Mouse (Mus musculus) cerebellum, adult 11-12 months (tissue): ENCODE measurements at regions not wholly inside any gene's neighbourhood (a gene's known extent, or its start where the extent isn't known, plus 50 kb on each side); places are given as distances from the start of the nearest gene placed in this dataset.

ENCODE experiments used
- DNase-seq: peaks from one replicate; pipeline ENCODE4 v3.0.0; 2022

DNA sequence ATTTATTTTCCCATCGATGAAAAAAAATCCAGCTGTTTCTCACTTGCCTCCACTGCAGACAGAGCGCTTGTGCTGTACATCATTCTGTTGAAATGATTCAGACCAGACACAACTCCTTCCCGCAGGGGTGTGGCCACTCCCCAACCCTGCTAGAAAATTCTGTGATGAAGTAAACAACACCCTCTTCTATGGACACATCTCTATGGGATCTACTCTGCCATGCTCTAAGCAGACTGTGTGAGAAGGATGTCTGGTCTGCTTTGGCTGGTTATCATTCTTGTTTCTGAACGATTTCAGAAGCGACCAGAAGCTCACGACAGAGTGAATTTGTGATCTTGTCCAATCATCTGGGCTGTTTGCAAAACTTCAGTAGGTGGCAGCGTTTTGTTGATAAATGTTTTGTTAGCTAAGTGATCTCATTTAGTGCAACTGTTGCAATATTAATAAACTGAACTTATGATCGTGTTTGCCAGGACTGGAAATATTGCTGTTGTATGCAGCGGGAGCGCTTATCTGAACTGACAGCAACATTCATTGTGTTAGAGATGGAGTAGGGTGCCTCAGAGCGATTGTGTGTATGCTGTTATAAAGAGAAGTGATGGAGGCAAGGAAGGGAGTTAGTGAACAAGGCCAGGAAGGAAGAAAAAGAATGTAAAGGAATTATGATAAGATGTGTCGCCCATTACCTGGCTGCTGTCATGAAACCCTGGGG is 605.2 kb upstream of the Nox3 start:
- DNase-seq: no peak

DNA sequence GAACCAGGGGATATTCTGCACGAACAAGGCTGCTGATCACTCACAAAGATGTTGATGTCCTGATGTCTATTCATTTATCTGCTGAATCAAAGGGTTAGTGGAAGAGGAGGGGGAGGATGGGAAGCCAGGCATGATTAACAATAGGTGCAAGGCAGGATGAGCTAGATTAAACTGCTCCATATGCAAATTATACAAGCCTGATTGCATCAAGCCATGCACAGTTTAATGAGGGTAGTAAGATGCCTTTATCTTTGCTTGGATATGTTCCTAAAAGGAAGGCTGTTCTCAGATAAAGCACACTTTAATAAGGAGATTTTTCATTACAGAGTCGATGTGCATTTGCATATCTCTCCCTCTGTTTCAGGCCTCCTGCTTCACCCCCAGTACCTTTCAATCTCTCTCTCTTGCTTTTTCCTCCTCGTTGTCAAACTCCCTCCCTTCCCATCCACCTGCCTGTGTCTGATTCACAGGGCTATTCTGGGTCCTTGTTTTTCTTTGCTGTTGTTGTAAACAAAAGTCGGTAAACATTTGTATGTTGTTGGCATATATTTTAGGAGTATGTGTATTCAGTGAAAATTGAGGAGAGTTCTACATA is 615.8 kb upstream of the Nox3 start:
- no peak for DNase-seq

DNA sequence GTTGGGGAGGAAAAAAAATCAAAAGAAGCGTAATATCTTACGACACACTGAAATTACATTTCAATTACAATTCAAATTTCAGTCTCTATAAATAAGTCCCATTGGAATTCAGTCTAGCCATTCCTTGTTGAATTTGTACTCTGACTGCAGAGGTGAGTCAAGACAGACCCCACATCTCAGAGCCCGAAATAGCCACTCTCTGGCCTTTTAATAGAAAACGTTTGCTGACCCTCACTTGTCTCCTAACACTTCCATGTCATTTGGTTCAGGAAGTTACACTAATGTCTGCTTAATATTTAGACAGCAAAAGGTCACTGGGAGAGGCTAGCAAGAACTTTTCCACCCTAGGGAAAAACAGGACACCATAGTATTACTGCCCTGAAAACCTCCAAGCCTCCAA is 623.1 kb upstream of the Nox3 start:
- DNase-seq: no peak

DNA sequence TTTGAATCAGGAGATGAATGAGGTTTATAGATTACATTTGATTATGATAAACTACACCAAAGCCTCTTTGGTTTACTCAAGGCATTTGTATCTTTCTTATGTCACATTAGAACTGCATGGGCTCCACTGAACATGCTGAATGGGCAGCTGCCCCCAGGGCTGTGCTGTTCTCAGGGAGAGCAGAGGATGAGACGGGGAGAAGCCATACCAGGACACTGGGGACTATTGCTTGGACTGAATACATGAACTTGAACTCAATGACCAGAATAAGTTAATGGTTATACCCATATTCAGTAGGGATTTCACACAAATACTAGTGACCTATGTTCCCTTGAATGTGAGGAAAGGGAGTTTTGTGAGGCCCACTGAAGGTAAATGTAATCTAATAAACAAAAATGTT is 632.7 kb upstream of the Nox3 start:
- DNase-seq: no peak

DNA sequence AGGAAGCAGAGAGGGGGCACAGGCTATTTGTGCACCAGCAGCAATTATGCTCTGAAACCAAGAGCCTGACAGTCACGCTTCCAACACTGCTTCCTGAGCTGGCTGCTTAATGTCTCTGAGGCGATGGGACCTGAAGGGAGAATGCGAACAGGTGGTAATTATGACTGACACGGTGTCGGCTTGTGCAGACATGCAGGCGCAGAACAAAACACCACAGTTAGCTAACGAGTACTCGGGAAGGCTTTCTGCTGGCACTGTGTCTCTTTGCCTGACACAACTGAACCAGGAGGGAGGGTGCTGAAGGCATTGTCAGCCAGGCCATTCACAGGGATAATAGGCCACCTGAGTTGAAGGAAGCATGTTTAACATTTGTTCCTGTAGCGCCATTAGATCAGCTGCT is 635.6 kb upstream of the Nox3 start:
- DNase-seq: no peak

DNA sequence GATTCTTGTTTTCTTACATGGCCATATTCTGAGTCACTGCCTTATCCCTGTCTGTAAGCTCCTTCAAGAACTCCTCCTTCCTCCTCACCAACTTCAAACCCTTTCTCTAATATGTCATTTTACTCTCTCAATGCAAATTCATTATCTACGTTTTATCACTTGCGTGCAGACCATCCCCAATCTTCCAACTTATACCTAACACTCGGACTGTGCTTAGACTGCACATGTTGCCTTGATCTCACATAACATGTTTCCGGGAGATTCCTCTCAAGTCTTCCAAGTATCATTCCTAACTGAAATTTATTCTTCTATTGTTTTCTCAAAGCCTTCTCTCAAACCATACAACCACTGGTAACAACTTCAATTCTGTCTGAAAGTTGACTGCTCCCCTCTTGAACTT is 637.0 kb upstream of the Nox3 start:
- DNase-seq: no peak

DNA sequence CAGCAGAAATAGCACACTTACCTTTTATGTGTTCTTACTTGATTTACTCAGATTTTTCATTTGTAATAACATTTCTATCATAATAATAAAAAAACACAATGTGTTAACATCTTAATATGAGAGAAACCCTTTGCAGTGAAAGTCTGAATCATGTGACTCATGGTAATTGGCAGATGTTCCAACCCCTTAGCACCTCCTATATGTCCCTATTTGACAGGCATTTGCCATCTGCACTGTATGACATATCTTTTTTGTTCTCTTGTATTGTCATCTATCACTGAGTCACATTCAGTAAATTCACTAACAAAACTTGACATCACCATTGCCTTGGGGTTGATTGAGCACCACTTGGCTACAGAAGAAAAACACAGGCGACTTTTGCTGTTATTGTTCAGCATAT is 641.1 kb upstream of the Arid1b start:
- no peak for DNase-seq

DNA sequence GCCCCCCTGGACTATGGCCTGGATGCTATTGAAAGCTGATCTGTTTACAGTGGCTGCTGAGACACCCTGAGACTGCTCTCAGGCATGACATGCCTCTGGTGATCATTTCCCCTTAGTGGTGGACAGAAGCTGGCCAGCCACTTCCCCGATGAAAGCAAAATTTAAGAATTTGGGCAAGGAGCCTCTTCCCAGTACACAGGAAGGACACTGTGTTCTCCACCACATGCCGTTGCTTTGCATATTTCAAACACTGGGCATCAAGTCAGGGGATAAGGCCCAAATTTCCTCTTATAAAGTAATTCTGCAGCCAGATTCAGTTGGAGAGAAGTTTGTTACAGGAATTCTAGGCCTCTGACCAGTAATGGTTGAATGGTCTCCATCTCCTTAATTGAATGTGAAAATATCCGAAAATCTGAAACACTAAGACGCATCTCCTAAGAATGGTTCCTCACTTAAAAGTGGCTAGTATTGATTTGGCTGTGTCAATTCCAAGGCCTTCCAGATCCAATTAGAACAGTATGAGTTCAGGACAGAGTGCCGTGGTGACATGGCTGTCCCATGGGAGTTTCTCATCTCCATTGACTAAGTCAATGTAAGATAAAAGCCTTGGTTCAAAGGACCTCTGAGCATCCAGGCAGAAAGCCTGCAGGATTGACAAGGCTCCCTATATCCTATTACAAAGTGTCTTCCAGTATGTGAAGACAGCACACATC is 638.5 kb upstream of the Arid1b start:
- no peak for DNase-seq

DNA sequence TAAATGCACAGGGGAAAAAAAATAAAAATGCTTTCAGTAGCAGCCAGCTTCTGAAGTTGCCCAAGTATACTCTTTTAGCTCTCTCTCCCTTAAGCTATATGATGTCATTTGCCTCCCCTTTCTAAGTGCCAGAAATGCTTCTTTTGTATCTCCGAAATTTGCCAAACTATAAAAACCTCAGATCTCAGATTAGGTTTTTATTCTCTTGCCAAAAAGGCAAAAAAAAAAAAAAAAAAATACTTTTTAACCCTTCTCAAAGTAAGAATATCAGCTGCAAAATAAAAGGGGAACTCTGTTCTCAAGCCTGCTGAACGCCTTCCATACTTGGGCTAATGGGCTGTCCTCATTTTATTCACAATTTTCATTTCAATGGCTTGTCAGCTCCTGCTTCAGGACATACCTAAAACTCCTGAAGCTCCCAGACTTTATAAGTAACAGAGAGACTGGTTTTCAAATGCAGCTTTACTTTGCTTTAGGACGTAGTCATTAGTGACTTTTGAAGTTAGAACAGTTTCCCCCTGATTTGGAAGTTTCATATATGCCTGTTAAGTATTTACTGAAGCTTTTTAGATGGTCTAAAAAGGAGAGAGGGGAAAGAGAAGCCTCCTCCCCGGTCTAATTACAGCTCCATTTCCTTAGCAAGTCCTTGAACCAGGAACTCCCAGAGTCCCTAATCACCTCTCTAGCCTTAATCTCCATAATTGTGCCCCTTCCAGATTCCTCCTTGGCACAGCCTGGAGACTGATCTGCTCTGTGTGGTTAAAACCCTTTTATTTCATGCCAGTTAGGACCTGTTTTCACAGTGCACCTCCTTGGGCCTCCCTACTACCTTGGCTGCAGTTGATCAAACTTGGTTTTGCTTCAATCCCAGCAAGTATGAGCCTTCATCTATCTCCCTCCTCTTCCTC is 633.5 kb upstream of the Arid1b start:
- DNase-seq: no peak

DNA sequence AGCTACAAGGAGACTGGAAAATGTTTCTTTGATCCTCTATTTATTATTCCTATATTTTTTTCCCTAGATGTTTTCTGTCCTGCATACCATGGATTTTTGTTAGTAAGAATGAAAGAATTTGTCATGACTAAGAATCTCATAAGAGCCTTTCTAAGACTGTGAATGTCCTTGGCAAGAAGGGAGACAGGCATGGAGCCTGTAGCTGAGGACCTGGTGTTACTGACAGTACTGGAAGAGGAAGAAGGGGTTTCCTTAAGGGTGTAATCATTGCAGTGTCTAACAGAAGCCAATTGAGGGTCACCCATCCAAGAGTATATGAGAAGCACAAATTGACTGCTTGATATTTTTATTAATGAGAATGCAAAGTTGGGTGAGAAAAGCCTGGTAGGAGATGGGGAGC is 628.3 kb upstream of the Arid1b start:
- no peak for DNase-seq

DNA sequence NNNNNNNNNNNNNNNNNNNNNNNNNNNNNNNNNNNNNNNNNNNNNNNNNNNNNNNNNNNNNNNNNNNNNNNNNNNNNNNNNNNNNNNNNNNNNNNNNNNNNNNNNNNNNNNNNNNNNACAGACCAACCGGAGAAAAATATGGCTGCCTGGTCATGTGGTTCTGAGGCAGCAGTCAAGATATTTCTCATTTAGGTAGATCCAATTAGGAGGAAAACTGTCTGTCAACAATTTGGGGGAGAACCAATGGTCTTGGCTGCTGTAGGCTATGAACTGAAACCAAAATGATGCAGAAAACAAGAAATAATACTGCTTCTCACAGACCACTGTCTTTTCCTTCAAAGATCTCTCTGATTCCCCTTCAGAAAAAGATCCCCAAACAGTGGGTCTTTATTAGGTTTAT is 613.7 kb upstream of the Arid1b start:
- DNase-seq: no peak

DNA sequence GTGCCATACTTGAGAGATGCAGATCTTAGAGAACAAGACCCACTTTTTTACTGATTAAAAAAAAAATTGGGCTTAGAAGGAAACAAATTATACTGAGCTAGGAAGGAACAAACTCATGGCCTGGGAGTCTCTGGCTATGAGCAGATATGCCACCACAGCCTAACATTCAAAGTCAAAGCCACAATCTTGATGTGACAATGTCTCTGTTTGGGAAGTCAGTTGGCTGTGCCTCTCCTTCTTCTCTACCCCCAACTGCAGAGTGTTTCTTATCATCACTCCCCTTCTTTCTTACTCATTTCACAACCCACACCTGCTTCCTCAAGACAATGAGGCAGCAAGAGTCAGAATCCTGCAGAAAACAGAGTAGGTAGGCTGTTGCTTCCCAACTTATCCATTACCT is 613.3 kb upstream of the Arid1b start:
- no peak for DNase-seq

DNA sequence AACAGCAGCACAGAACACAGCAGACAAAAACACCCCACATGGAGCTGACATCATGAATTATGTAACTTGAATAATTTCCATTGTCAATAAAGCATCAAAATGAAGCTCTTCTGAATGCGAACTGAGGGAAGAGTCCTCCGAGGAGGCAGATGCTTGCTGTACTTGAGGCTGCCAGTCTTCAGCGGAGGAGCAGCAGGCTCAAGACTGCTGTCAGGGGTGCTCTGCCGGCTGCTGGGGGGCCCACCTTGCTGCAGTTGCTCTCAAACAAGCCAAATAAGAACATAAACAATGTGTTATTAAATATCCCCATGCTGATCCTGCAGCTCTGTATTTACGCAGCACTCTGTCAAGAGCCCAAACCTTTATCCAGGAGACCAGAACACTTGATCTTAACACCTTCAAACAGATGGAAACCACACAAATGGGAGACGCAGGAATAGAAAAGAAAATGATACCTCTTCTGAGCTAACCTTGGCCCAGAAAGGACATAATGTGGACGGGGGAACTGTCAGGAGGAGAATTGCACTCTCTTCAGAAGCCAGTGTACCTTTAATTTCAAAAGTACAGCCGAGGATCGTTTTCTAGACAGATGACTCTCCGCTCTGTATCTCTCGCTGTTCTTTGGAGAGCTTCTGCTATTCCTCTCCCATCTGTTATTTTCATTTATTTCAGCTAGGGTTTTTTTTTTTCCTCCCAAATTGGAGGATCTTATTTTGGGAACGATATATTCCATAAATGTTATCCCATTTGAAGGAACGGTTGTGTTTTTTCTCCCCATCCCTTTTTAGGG is 612.0 kb upstream of the Arid1b start:
- no peak for DNase-seq

DNA sequence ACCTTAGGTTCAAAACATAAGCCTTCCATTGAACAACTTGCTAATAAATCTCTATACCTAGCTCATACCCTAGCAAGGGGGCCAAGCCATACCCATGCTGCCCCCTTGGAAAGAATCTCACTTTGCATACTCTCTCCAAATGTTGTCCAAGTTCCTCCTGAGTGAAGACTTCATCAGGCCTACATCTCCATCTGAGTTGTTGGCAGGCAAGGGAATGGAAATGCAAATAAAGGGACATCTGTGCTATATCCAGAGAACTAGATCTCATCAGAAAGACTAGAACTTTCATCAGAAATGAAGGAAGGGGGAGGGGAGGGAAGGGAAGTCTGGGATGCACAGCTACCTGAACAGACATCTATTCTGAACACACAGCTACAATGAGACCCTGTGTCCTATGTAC is 611.4 kb upstream of the Arid1b start:
- DNase-seq: no peak

DNA sequence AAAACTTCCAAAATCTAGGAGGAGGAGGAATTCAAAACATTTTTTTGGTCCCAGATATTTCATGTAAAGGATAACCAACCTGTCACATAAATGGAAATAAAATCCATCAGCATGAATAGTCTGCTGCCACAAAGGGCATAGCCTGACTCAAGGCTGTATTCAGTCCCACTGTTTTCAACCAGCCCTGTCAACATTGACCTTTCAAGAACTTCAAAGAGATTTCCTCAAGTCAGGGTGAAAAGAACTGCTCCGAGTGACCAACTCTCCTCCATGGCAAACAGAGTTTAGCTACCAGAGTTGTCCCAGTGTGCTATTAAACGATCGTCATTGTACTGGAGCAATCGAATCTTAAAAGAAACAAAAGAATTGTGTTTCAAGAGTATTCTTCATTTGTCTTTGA is 606.5 kb upstream of the Arid1b start:
- no peak for DNase-seq

DNA sequence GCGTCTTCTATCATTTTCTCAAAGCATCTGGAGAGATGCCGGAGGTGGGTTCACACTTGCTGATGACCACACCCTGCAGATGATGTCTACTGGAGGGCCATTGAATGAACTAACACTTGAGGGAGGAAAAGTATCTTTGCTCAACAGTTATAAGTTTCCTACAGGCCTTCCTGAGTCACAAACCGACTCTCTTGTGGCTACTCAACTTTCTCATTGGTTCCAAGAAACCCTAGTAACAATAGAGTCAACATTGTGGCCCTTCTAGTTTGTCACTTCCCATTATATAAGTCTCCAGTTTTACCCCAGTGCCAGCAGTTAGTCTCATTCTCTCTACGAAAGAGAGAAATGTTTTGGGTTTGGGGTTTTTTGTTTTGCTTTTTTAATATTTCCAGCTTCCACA is 604.1 kb upstream of the Arid1b start:
- DNase-seq: no peak

DNA sequence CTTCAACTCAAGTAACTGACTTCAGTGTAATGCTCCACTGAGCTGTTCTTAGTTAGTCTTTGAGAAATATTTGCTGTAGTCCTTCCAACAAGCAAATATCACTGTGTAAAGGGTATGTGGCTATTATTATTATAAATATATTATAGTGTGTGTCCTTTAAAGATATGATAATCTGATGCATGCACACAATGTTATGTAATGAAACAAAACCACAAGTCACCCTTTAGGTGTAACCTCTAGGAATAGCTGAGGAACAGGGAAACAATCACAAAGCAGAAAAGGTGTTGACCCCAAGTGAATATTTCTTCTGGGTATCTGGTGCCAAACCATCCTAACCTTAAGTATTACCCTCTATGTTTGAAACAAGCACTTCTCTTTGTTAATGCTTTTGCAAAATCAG is 603.6 kb upstream of the Arid1b start:
- DNase-seq: no peak

DNA sequence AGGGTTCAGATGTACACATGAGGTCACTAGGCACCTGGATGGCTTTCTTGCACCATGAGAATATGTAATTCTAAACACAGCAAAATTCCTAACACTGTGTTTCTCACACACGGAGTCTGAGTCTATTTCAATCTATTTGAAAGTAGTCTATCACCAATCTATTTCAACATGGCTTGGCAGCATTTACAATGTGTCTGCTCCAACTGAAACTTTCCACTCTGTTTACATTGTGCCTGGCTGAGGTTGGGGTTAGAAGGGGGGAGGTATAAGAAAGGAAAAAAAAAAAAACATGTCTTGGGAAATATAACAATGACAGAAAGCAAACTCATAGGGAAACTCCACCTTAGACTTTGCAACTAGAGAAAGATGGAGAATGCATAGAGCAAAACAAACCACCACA is 602.9 kb upstream of the Arid1b start:
- no peak for DNase-seq

DNA sequence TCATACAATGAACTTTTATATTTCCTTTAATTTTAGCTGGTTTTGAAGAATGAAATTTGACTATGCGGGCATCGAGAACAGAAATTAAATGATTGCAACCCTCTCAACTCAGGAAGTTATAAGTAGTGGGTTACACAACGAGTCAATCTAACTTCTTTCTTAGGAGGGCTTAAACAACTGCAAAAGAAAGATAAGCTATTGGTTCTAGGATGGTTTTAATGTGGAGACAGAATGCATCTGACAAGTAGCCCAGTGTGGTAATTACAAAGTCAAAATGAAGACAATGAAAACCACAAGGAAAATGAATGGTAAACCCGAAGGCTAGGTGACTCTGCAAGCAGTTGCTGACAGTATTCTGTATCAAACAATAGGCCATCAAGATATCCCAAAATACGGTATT is 598.0 kb upstream of the Arid1b start:
- DNase-seq: no peak

DNA sequence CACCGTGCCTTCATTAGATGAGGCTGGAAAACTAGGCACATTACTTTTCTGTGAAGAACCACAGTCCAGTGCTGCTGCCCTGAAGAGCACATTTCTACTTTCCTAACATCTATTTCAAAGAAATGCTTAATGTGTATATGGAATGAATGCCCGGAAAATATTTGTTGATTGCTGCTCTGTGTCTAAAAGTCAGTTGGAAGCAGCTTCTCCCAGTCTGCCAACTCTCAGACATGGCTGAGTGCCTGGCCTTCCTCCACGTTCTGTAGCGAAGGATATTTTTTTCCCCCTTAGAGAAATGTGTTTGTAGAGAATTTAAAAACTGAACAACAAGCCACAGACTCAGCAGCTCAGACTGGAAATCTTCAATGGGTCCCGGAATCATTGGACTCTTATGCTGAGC is 576.4 kb upstream of the Arid1b start:
- DNase-seq: no peak

DNA sequence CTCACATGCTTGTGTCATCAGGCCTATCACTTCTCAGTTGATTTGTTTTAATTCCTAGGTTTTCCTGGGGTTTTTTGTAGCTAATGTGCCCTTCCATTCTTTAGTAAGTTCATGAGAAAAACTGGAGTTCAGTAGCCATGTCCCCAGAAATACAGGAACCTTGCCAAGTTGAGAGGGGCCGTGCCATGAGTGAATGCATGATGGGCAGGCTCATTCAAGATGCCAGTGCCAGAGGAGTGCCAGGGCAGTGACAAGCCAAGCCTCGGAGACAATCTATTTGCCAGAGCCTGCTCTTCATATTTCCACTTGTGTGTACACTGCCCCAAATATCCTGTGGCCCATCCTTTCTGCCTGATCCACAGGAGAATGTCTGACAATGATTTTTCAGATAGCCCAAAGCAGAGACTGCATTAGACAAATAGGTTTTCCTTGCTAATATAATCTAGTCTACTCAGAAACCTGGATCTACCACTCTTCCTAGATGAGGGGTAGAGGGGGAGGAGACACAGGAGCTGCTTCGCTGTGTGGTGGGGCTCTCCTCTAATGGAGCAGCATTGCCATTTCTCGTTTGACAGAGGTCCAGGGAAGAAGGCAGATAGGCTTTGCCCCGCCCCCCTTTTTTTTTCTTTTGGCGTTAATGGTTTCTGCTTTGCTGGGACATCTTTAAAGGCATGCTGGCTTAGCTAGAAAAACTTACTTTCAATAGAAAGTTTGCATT is 569.5 kb upstream of the Arid1b start:
- DNase-seq: no peak

DNA sequence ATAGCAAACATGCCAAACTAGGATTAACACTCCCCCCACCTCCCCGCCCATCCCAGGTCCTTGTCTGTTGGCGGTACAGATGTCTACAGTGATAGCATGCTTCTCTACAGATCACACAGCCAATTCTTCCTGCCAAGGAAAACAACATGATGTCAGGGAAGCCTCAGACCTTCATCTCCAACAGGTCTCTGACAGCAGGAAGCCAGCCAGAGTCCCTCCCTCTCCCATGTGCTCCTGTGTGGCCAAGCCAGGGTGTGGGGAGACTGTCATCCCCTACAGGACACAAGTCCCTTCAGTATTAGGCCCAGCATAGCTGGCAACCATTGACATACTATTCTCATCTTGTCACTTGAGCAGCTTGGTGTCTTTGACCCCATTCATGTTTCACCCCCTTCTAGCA is 568.8 kb upstream of the Arid1b start:
- no peak for DNase-seq
